Mouse (Mus musculus) mesoderm, embryonic 11.5 days (tissue): ENCODE data around the gene Fbxo21.

Experiments used
- DNase-seq: peaks from one replicate; pipeline ENCODE4 v3.0.0-alpha.2; 2012; ENCODE audit warnings: low read depth, low spot score

Fbxo21 gene

GRCm38 (mm10) chr5:118023053-118023452 is 46.5 kb downstream of the Fbxo21 start:
- DNase-seq = no peak

- no peak for DNase-seq
These were observed 49.4 kb downstream of the Fbxo21 start for GRCm38 (mm10) chr5:118025880-118026279.

GRCm38 (mm10) chr5:118026343-118026742 is 49.8 kb downstream of the Fbxo21 start:
- no peak for DNase-seq

GRCm38 (mm10) chr5:118027101-118027697 is 50.7 kb downstream of the Fbxo21 start:
- no peak for DNase-seq

GRCm38 (mm10) chr5:118027698-118028190 is 51.2 kb downstream of the Fbxo21 start, which contains the start of gene Tesc:
Gene Tesc (plus strand): TSS chr5:118027743.
- DNase-seq = no peak

GRCm38 (mm10) chr5:118028191-118029034 is 51.9 kb downstream of the Fbxo21 start:
- no peak for DNase-seq

GRCm38 (mm10) chr5:118029035-118029408 is 52.5 kb downstream of the Fbxo21 start:
- DNase-seq = no peak

- DNase-seq = no peak
These were observed 52.9 kb downstream of the Fbxo21 start for GRCm38 (mm10) chr5:118029420-118029819.

- no peak for DNase-seq
These were observed 53.6 kb downstream of the Fbxo21 start for GRCm38 (mm10) chr5:118030022-118030675.

GRCm38 (mm10) chr5:118031059-118031458 is 54.5 kb downstream of the Fbxo21 start:
- no peak for DNase-seq

GRCm38 (mm10) chr5:118031508-118031907 is 55.0 kb downstream of the Fbxo21 start:
- DNase-seq = no peak

- no peak for DNase-seq
These were observed 56.8 kb downstream of the Fbxo21 start for GRCm38 (mm10) chr5:118033328-118033727.

GRCm38 (mm10) chr5:118033740-118034139 is 57.2 kb downstream of the Fbxo21 start:
- DNase-seq = no peak

- no peak for DNase-seq
These were observed 58.1 kb downstream of the Fbxo21 start for GRCm38 (mm10) chr5:118034632-118035031.

GRCm38 (mm10) chr5:118035786-118036185 is 59.3 kb downstream of the Fbxo21 start:
- DNase-seq = no peak

- DNase-seq = no peak
These were observed 60.6 kb downstream of the Fbxo21 start for GRCm38 (mm10) chr5:118036888-118037797.

GRCm38 (mm10) chr5:118037798-118038484 is 61.4 kb downstream of the Fbxo21 start:
- peak; percentile 56 for DNase-seq

- DNase-seq = no peak
These were observed 62.7 kb downstream of the Fbxo21 start for GRCm38 (mm10) chr5:118039241-118039668.

- DNase-seq = no peak
These were observed 66.1 kb downstream of the Fbxo21 start for GRCm38 (mm10) chr5:118042599-118042998.

- DNase-seq = no peak
These were observed 67.2 kb downstream of the Fbxo21 start for GRCm38 (mm10) chr5:118043761-118044160.

- no peak for DNase-seq
These were observed 68.4 kb downstream of the Fbxo21 start for GRCm38 (mm10) chr5:118044907-118045306.
